Mouse (Mus musculus) T-cell, adult 2 months (primary cell): ENCODE results near the gene Otc.
A peak's percentile ranks its signal among the peaks of the same experiment; 100 is the strongest.

ENCODE experiments used
- DNase-seq: peaks from one replicate; pipeline ENCODE4 v3.0.0; 2022; ENCODE audit warnings: low spot score

Otc gene

GRCm38 (mm10) chrX:10251852-10252504 lies at the start of gene Otc:
TSS of gene Otc (plus strand) at chrX:10252305.
- no peak for DNase-seq

- DNase-seq: no peak
These were observed 46.2 kb upstream of the Otc start for GRCm38 (mm10) chrX:10205937-10206336.

DNA sequence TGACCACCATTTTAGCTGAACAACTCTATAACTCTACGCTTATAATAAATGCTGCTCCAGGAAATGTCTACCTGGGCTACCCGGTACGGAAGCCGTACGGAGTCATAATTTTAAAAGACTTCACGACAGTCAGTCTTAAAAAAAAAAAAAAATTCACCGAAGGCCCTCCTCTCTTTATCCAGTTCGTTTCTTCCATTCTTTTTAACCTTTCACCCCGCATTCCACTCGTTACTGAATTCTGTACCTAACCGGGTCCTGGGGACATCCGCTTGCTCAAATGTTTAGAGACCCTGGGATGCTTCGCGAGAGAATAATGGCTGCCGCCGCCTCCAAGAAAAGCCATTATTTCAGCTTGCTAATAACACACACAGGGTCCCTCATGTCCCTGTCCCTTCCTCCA lies 36.1 kb upstream of the Otc start:
- peak; percentile 52 for DNase-seq

DNA sequence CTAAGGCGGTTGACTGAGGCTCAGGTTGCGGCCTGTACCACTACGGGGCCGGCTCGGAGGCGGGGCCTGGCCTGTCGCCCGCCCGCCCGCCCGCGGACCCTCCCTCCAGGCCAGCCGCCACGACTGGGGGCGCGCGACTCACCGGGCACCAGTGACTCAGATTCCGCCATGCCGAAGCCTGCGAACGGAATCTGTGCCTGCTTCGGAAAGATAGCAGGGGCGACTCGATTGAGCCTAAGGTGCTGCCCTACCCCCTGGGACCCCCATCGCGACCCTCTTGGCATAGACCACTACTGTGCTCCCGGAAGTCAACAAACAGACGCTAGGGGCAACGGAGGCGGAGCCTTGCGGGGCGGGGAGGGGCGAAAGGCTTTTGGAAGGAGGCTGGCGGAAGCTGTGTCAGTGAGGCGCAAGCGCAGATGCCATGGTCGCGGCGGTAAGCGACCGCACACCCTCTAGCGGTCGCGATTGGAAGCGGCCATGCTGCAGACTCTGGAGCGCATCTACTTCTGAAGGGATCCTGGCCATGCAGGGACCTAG lies 35.6 kb upstream of the Otc start, which contains the start of gene Rpgr:
Rpgr (minus strand) TSS at position 511 of the 540 bp plus-strand sequence.
- peak; percentile 88 for DNase-seq

- DNase-seq: no peak
These were observed 32.8 kb upstream of the Otc start for GRCm38 (mm10) chrX:10219281-10219680.

GRCm38 (mm10) chrX:10233051-10233450 lies 19.1 kb upstream of the Otc start:
- no peak for DNase-seq

- DNase-seq: no peak
These were observed 17.5 kb upstream of the Otc start for GRCm38 (mm10) chrX:10234617-10235016.

DNA sequence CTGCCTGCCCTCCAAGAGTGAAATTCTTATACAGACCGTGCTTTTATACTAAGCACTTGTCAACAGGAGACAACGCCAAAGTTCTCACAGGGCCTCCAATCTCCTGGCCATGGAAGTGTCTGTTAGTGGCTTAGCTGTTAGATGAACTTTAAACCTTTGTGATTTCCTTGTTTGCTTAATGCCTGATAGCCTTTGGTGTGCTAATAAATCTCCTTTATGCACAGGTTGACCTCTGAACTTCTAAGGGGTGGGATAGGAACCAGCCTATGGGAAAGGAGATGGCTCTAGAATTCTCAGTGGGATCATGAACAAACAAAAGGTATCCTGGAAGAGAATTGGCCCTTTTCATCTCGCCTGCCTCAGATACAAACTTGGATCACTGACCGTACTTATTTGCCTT lies 12.6 kb upstream of the Otc start:
- no peak for DNase-seq

DNA sequence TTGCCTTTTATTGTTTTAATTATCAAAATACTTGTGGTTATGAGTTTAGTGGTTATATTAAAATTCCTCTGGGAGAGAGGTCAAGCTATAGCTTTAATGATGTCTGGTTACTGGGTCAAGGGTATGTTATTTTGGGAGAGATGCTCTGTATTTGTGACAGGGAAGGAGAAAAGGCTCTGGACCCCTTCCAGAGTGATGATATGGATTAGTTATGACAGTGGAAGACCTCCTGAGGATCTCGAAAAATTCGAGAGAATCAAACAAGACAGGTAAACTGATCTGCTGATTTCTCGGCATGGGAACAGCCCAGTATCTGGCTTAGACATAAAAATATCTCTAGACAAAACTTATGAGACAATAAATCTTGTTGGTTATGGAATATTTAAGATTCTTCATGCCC lies 8.2 kb upstream of the Otc start:
- DNase-seq: no peak

DNA sequence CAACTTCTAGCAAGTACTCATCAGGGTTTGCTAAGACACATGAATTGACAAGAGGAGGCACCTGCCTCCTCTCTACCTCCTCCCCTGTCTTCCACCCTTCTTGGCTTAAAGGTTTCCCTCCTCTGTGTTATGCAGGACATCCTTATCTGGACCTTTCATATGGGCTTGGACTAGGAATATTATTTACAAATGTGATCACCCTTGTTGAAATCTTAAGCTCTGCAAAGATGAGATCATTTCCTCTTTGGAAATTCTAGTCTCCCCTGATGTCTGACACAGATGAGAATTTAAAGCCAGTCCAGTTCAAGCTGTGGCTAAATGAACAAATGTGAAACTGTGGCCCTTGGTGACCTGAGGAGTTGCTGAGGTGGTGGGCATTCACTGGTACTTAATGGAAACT lies 748 bp upstream of the Otc start:
- no peak for DNase-seq

DNA sequence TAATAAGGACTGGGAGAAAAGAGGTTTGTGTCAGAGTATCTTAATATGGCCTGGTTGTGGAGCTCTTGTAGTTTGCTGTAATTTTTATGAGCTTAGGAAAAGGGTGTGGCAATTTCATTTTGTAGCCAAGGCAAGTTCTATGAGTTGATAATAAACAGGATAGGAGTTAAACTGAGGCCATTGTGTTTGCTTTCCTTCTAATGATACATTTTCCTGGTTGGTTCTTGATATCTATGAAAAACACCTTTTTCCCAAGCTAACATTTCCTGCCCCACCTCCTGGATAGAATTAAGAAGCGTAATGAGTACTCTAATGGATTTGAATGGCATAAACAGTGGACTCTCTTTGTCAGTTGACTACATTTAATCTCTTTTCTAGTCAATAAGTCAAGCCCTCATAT lies 5.7 kb downstream of the Otc start:
- no peak for DNase-seq

DNA sequence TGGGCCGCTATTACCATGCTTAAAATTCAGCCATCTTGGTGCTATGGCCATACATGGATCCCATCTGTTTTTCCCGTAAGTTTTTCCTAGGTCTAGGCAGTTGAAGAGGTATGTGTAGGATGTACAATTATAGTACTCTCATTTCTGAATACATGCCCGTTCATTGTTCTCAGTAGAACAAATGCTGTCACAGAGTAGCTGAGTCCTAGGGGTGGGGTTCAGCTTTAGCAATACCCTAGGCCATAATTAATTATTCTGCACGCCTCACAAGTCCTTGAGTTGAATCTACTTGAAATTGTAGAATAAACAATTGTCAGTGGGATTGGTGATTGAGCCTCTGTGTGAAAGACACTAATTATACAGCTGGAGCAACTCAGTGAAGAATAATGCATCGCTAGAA lies 6.2 kb downstream of the Otc start:
- DNase-seq: no peak

- no peak for DNase-seq
These were observed 16.2 kb downstream of the Otc start for GRCm38 (mm10) chrX:10268308-10268707.

DNA sequence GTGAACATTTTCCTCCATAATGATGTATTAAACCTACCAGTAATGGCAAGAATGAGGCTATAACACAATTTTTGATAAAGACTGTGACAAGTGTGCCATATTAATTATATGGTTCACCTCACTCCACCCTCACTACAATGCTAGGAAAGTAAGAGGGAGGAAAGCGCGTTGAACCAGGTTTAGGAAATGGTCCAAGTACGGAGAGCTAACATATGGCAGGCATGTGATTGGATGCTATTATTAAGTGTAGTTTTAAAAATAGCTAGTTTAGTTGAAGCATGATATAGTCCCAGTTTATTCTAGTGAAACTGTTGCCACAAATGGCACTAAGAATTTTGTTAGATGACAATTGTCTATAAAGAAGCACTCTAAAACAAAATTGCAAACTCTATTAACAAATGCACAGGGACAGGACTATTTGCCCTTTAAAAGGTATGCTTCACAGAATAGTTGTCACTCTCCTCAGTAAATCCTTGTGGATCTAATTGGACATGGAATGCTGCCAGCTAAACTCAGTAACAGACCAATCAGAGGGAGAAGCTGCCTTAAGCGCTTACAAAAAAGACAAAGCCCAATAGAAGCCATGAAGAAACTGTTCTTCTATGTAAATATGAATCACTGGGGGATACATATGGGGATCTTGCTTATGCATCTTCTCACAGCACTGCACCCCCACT lies 16.8 kb downstream of the Otc start:
- DNase-seq: no peak

- no peak for DNase-seq
These were observed 45.2 kb downstream of the Otc start for GRCm38 (mm10) chrX:10297341-10297740.

DNA sequence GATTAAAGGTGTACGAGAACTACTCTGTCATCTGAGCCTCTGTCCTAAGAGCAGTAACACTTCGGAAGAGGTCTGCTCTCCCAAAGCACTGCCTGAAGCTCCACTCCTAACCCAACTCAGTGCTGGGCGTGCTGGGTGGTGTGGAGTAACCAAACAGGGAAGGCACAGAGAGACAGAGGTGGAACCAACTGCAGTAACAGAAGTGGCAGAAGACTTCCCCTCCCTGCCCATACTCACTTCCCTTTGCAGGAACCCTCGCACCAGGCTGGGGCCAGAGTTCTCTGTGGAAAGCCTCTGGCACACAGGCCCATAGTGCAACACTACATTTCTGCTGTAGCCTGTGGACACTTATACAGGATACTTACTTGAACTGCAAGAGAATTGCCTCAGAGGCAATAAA lies 66.1 kb downstream of the Otc start:
- DNase-seq: no peak

DNA sequence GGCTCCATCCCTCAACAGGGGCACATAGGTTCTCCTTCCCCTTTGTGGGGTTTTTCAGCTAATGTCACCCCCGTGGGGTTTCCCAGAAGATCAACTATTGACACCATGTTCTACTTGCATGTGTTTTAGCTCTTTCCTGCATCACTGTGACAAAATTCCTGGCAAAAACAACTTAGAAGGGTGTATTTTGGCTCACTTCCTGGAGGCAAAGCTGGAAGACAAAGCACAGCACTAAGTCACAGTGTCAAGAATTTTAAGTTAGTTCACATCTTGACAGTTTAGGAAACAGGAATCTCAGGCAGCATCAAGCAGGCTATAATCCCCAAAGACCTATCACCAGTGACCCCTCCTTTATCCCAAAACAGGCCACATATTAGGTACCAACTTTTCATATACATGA lies 78.1 kb downstream of the Otc start:
- DNase-seq: no peak

DNA sequence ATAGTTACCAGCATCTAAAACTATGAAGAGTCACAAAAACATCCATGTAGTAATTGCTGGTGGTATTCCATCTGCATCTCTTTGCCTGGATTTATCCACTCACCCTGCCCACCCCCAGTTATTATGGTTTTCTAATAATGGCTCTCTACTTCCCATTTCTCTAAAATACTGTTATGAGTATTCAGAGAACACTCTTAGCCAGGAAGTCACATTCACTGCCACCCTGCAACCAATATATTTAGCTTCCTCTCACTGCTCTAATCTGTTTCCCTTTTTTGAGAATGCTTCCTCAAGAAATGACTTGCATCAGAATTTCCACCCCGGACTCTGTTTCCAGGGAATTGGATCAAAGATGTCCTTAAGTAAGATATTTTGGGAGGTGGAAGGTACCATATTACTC lies 79.6 kb downstream of the Otc start:
- no peak for DNase-seq

GRCm38 (mm10) chrX:10336816-10337215 lies 84.7 kb downstream of the Otc start:
- DNase-seq: no peak

DNA sequence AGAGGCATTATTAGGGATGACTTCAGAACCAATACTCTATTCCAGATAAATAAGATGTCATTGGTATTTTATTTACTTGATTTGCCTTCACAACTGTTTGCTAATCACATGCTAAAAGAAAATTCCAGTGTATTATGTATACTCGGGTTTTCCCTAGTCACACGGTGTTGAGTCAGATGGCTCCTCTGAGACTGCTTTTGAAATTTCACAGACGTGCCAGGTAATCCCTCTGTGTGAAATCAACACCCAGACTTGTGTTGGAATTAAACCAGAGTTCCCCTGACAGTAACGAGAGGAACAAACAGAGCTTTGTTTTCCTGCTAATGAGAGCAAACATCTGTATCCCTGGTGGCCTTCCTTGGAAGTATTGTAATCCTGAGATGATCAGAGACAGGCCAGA lies 103.8 kb downstream of the Otc start:
- DNase-seq: no peak
